Mouse (Mus musculus): ENCODE measurements around the gene 2900026A02Rik. TPM values are rescaled to one million over a fixed set of nuclear protein-coding genes. Genes with fewer than 3 reads are reported as not detected.

The 2900026A02Rik gene
- total and polyA plus RNA-seq, 3 experiments, result 18.0 to 21.4 (median 19.2) TPM

DNA sequence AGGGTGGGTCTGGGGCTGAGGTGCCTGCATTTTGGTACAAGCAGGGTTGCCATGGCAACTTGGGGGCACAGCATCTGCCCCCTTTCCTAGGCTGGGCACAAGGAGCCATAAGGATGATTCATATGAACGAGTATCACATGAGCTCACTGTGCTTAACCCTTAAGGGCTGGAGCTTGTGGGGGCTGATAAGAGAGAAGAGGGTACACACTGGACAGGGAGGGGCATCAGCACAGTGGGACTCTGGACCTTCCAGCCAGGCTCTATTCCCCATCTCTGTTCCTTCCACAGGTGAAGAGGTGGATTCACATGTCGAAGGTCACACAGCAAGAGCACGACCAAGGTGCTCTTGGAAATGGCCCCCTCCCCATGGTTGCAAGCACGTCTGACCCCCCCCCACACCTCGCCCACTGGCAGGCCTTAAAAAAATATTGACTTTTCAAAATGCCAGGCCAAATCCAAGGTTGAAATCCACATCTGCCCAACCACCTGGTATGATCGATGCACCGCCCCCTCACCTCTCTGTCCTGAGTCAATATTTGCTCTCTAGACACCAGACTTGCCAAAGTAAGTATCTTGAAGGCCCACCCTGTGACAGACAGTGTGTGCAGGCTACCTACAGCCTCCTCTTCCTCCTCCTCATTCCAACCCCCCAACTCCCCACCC is 81.8 kb downstream of the 2900026A02Rik start:
- WGBS, result 72% methylated on average over 7 of the region's 7 CpGs
- TF ChIP-seq POLR2A (IDR thresholded peaks at IDR 0.05; ENCODE audit: insufficient read depth, low read depth, low read length) (no peak), EP300 (IDR thresholded peaks at IDR 0.05; ENCODE audit: insufficient read depth, low read depth, low read length) (no peak), CTCF (IDR thresholded peaks at IDR 0.05) (no peak)
- Histone ChIP-seq H3K27ac (peak overlapping the region; percentile 95), H3K4me1 (ENCODE audit: control insufficient read depth, insufficient read depth, low read length) (peaks cover 19% of the 10 kb centered on the region), H3K27me3 (ENCODE audit: control insufficient read depth, insufficient read depth, low read length) (no peaks in the 10 kb centered on the region), H3K9ac (ENCODE audit: low read depth, low read length) (peak overlapping the region; percentile 85), H3K4me3 (peak overlapping the region; percentile 70), H3K79me2 (replicated peaks; ENCODE audit: control insufficient read depth, insufficient read depth, low read length) (no peaks in the 10 kb centered on the region), H3K36me3 (ENCODE audit: control insufficient read depth, insufficient read depth, low read length) (no peaks in the 10 kb centered on the region)
- no peak for DNase-seq
- intact Hi-C loops (cut with DNase I), result loop anchor here (2.0 kb wide), 2 partner anchors 16 to 30 kb away; no protein-coding TSS in a partner anchor

DNA sequence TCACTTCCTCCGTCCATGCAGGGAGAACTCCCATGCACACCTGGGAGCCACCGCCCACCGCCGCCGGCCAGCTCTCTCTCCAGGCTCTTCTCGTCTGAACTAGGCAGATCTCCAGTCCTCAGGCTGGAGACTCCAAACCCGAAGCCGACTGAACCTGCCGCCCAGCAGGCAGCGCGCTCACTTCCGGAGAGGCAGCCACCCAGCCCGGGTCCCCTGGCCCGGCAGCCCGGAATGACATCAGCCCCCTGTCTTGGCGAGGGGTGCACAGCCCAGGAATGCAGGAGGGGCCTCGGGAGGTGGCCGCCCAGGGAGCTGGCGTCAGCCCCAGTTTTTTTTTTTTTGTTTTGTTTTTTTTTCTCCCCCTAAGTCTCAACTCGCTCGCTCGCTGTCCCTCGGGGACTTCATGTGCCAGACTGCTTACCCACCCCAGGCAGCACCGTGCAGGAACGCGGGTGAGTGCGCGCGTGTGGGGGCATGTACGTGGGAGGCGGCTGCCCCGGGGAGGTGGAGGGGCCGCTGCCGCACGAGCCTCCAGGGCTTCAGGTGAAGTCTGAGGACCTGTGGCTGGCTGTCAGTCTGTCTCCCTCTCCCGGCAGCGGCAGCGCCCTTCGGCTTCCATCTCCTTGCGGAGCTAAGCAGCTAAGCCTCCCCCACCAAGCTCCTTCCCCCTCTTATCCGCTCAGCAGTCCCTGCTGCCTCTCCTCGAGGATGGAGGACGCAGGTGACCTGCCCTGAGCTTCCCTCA is 82.5 kb downstream of the 2900026A02Rik start:
- DNase-seq, result peak; percentile 81 to 86
- no peaks in the 10 kb centered on the region for H3K79me2 ChIP-seq (replicated peaks; ENCODE audit: control insufficient read depth, insufficient read depth, low read length)
- H3K4me3 ChIP-seq, result peak overlapping the region; percentile 70
- H3K27me3 ChIP-seq (ENCODE audit: control insufficient read depth, insufficient read depth, low read length), result no peaks in the 10 kb centered on the region
- TF ChIP-seq POLR2A (IDR thresholded peaks at IDR 0.05; ENCODE audit: insufficient read depth, low read depth, low read length) (peak; percentile 48), EP300 (IDR thresholded peaks at IDR 0.05; ENCODE audit: insufficient read depth, low read depth, low read length) (no peak), CTCF (IDR thresholded peaks at IDR 0.05) (peak; percentile 66)
- peak overlapping the region; percentile 85 for H3K9ac ChIP-seq (ENCODE audit: low read depth, low read length)
- peak overlapping the region; percentile 95 for H3K27ac ChIP-seq
- H3K4me1 ChIP-seq (ENCODE audit: control insufficient read depth, insufficient read depth, low read length), result peaks cover 25% of the 10 kb centered on the region
- under 1% methylated on average over 43 of the region's 43 CpGs for WGBS
- no peaks in the 10 kb centered on the region for H3K36me3 ChIP-seq (ENCODE audit: control insufficient read depth, insufficient read depth, low read length)
- intact Hi-C loops (cut with DNase I), result loop anchor here (2.0 kb wide), 2 partner anchors 16 to 30 kb away; no protein-coding TSS in a partner anchor

DNA sequence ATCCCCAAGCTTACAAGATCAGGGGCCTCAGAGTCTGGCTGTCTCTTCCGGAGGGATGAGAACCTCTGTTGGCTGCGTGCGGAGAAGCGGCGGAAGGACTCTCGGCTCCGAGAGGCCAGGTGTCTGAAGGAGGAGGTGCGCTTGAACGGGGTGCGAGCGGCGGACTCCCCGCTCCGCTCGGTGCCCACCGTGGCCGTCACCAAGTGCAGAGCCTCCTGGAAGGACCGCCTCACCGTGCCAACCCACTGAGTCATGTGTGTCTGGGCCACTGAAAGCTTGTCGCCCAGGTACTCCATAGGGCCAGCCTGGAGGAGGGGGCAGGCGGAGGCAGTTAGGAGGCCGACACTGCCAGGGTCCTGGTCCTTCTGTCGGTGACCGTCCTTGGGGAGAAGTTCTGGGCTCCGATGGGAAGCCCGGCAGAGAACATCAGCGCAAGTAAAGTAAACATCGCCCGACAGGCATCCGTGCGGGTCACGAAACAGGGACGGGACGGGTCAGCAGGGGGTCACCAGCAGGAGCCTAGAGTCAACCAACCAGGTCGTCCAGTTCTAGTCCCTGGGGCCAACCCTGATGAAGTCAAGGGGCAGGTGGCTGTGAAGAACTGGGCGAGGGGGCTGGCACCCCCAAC is 83.2 kb downstream of the 2900026A02Rik start:
- H3K27ac ChIP-seq, result peak overlapping the region; percentile 95
- WGBS, result 7% methylated on average over 36 of the region's 36 CpGs
- intact Hi-C loops (cut with DNase I), result loop anchor here (2.0 kb wide), 2 partner anchors 17 to 29 kb away; no protein-coding TSS in a partner anchor
- H3K4me3 ChIP-seq, result peak overlapping the region; percentile 70
- peak overlapping the region; percentile 85 for H3K9ac ChIP-seq (ENCODE audit: low read depth, low read length)
- DNase-seq, result no peak
- H3K36me3 ChIP-seq (ENCODE audit: control insufficient read depth, insufficient read depth, low read length), result no peaks in the 10 kb centered on the region
- no peak for TF ChIP-seq CTCF (IDR thresholded peaks at IDR 0.05)
- no peak for TF ChIP-seq EP300 (IDR thresholded peaks at IDR 0.05; ENCODE audit: insufficient read depth, low read depth, low read length)
- TF ChIP-seq POLR2A (IDR thresholded peaks at IDR 0.05; ENCODE audit: insufficient read depth, low read depth, low read length), result no peak
- H3K79me2 ChIP-seq (replicated peaks; ENCODE audit: control insufficient read depth, insufficient read depth, low read length), result no peaks in the 10 kb centered on the region
- peaks cover 27% of the 10 kb centered on the region for H3K4me1 ChIP-seq (ENCODE audit: control insufficient read depth, insufficient read depth, low read length)
- no peaks in the 10 kb centered on the region for H3K27me3 ChIP-seq (ENCODE audit: control insufficient read depth, insufficient read depth, low read length)

DNA sequence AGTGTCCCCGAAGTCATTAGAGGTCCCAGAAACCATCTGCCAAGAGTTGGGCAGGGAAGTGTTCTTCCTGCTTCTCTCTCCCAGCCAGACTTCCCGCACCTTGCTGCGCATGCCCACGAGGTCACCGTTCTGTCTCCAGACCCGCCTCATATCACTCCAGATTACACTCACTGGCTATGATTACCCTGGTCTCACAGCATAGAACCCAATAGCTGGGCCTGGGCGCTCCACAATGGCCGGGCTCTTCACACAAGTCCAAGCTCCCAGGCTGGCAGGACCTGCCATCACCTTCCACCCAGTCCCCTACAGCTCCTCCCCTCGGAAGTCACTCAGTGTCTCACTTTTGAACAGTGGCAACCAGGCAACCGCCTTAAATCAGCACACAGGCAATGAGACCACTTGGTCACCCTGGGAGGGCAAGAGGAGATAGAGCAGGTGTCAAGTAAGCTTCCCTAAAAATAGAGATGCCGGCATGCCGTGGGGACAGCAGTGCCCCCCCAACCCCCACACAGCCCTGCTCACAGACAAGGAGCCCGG is 84.0 kb downstream of the 2900026A02Rik start:
- no peaks in the 10 kb centered on the region for H3K79me2 ChIP-seq (replicated peaks; ENCODE audit: control insufficient read depth, insufficient read depth, low read length)
- H3K9ac ChIP-seq (ENCODE audit: low read depth, low read length), result peak overlapping the region; percentile 85
- peak overlapping the region; percentile 70 for H3K4me3 ChIP-seq
- TF ChIP-seq POLR2A (IDR thresholded peaks at IDR 0.05; ENCODE audit: insufficient read depth, low read depth, low read length) (peak; percentile 62), EP300 (IDR thresholded peaks at IDR 0.05; ENCODE audit: insufficient read depth, low read depth, low read length) (0 out of 2 replicates have a peak, but pooled peaks have one; percentile 22), CTCF (IDR thresholded peaks at IDR 0.05) (no peak)
- peak overlapping the region; percentile 95 for H3K27ac ChIP-seq
- WGBS, result 20% methylated on average over 13 of the region's 13 CpGs
- H3K27me3 ChIP-seq (ENCODE audit: control insufficient read depth, insufficient read depth, low read length), result no peaks in the 10 kb centered on the region
- peaks cover 28% of the 10 kb centered on the region for H3K4me1 ChIP-seq (ENCODE audit: control insufficient read depth, insufficient read depth, low read length)
- intact Hi-C loops (cut with DNase I), result no loop called here
- DNase-seq, result peak; percentile 68
- H3K36me3 ChIP-seq (ENCODE audit: control insufficient read depth, insufficient read depth, low read length), result no peaks in the 10 kb centered on the region

DNA sequence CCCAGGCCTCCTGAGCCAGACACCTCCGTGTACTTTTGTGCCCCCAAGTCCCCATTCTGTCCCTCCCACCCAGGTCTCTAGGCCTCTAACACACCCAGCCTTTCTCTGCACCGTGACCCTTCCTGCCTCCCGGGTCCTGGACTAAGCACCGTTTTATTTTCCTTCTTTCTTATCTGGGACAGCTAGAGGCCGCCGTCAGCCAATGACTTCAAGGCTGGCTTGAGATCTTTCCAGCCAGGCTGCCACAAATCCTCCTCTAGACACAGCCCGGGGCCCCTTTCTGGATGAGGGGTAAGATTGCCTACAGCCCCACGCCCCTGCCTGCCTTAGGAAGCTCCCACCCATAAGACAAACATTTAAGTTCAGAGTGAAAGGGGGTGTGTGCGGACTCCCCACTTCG is 85.5 kb downstream of the 2900026A02Rik start:
- DNase-seq, result peak in 1 of 2 experiments; percentile 45
- H3K27me3 ChIP-seq (ENCODE audit: control insufficient read depth, insufficient read depth, low read length), result no peaks in the 10 kb centered on the region
- TF ChIP-seq POLR2A (IDR thresholded peaks at IDR 0.05; ENCODE audit: insufficient read depth, low read depth, low read length) (no peak), CTCF (IDR thresholded peaks at IDR 0.05) (no peak), EP300 (IDR thresholded peaks at IDR 0.05; ENCODE audit: insufficient read depth, low read depth, low read length) (no peak)
- no peaks in the 10 kb centered on the region for H3K36me3 ChIP-seq (ENCODE audit: control insufficient read depth, insufficient read depth, low read length)
- H3K9ac ChIP-seq (ENCODE audit: low read depth, low read length), result peak overlapping the region; percentile 85
- 15% methylated on average over 10 of the region's 10 CpGs for WGBS
- peaks cover 4% of the 10 kb centered on the region; the same call in 1 of the 2 replicates for H3K79me2 ChIP-seq (replicated peaks; ENCODE audit: control insufficient read depth, insufficient read depth, low read length)
- H3K27ac ChIP-seq, result peak overlapping the region; percentile 95
- intact Hi-C loops (cut with DNase I), result no loop called here
- peaks cover 39% of the 10 kb centered on the region for H3K4me1 ChIP-seq (ENCODE audit: control insufficient read depth, insufficient read depth, low read length)
- H3K4me3 ChIP-seq, result peak overlapping the region; percentile 70

All from heart, adult 2 months (tissue).